Mouse (Mus musculus) CH12F3 (cell line): ENCODE results near the gene Gnptab.
"Not testable (repeated sequence)": the region's sequence is repeated elsewhere in the genome, so short reads cannot be mapped to it uniquely, and the experiment has no call there.

Source experiments
- in situ Hi-C: fragments of 300-500 bp; cut with MboI; formaldehyde crosslinking; loops from 2 replicates; pipeline ENCODE4 v1.14.3; 2020; ENCODE audit warnings: low sequenced_read_pairs

The Gnptab gene

GRCm38 (mm10) chr10:88409751-88410150 is 30.8 kb downstream of the Gnptab start:
- in situ Hi-C loops: no loop called here

GRCm38 (mm10) chr10:88412290-88412995 is 33.5 kb downstream of the Gnptab start:
- in situ Hi-C loops: no loop called here

- in situ Hi-C loops: no loop called here
Measured at GRCm38 (mm10) chr10:88417686-88418085, 38.8 kb downstream of the Gnptab start.

GRCm38 (mm10) chr10:88420141-88420541 is 41.2 kb downstream of the Gnptab start:
- in situ Hi-C loops: no loop called here

- in situ Hi-C loops: no loop called here
Measured at GRCm38 (mm10) chr10:88420655-88421435, 41.9 kb downstream of the Gnptab start.

GRCm38 (mm10) chr10:88426158-88426816 is 47.4 kb downstream of the Gnptab start:
- in situ Hi-C loops: loop anchor here (5.0 kb wide), 1 partner anchor 44 kb away; no protein-coding TSS in a partner anchor

GRCm38 (mm10) chr10:88426896-88427295 is 48.0 kb downstream of the Gnptab start:
- in situ Hi-C loops: loop anchor here (5.0 kb wide), 1 partner anchor 45 kb away; no protein-coding TSS in a partner anchor

GRCm38 (mm10) chr10:88427998-88428397 is 49.1 kb downstream of the Gnptab start:
- in situ Hi-C loops: loop anchor here (5.0 kb wide), 1 partner anchor 46 kb away; no protein-coding TSS in a partner anchor

- in situ Hi-C loops: no loop called here
Measured at GRCm38 (mm10) chr10:88441224-88441623, 62.3 kb downstream of the Gnptab start.

- in situ Hi-C loops: no loop called here
Measured at GRCm38 (mm10) chr10:88451221-88451620, 72.3 kb downstream of the Gnptab start.

GRCm38 (mm10) chr10:88451990-88452389 is 73.1 kb downstream of the Gnptab start:
- in situ Hi-C loops: no loop called here

GRCm38 (mm10) chr10:88457816-88458215 is 78.9 kb downstream of the Gnptab start:
- in situ Hi-C loops: no loop called here

- in situ Hi-C loops: no loop called here
Measured at GRCm38 (mm10) chr10:88459502-88459992, 80.6 kb downstream of the Gnptab start, which contains the start of gene Sycp3. Sycp3 (plus strand) TSS chr10:88459569.

GRCm38 (mm10) chr10:88460122-88460820 is 81.3 kb downstream of the Gnptab start:
- in situ Hi-C loops: no loop called here

- in situ Hi-C loops: not testable (repeated sequence)
Measured at GRCm38 (mm10) chr10:88482866-88483265, 103.9 kb downstream of the Gnptab start.

GRCm38 (mm10) chr10:88488629-88489028 is 109.7 kb downstream of the Gnptab start:
- in situ Hi-C loops: no loop called here

- in situ Hi-C loops: no loop called here
Measured at GRCm38 (mm10) chr10:88491632-88492031, 112.7 kb downstream of the Gnptab start.

- in situ Hi-C loops: no loop called here
Measured at GRCm38 (mm10) chr10:88492658-88493057, 113.7 kb downstream of the Gnptab start.

- in situ Hi-C loops: no loop called here
Measured at GRCm38 (mm10) chr10:88494959-88495587, 116.1 kb downstream of the Gnptab start.
